Mouse (Mus musculus): ENCODE measurements around the gene Mast4.

DNA sequence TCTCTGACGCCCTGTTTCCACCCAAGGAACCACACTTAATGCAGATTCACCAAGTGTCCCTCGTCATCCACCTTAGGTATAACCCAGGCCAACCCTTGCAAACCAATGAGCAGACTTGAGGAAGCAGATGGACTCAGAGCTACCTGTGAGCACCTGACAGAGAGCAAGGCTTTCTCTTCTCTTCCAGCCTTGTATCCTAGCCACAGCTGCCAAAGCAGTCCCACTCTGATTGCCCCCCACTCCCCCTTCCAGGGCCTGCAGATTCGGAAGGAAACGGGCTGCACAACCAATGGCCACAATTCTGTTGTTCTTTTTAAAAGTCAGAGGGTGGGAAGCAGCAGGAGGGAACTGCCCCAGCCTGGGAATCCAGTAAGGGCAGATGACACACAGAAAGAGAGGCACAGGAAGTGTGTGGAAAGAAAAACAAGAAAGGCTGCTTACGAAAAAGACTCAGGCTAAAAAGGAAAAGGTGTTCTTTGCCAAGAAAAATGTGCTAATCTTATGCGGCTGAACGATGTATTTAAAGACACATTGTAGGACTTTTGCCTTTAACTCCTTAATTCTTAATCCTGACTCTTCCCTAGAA is 266.6 kb downstream of the Mast4 start:
- TF ChIP-seq CTCF (IDR thresholded peaks at IDR 0.05; ENCODE audit: low read depth) (no peak), EP300 (IDR thresholded peaks at IDR 0.05; ENCODE audit: low read depth) (no peak)

Measured in liver, embryonic 14.5 days (tissue).